Mouse (Mus musculus) bone marrow, adult 2 months (tissue): Measurements from ENCODE around the gene Adgrg1. TPM values are rescaled to one million over a fixed set of nuclear protein-coding genes. Genes with fewer than 3 reads are reported as not detected.

Source experiments
- H3K27ac ChIP-seq: fragments of 200-500 bp; 2 replicates; pipeline ENCODE4 v1.5.1; 2012; ENCODE audit warnings: low read depth, mild to moderate bottlenecking, control low read depth, inconsistent platforms, low read length; ENCODE audit not compliant: control insufficient read depth, poor library complexity, insufficient read depth
- H3K4me1 ChIP-seq: fragments of 200-500 bp; 2 replicates; pipeline ENCODE4 v1.6.1; 2011; ENCODE audit warnings: low read length; ENCODE audit not compliant: control insufficient read depth, insufficient read depth
- H3K4me3 ChIP-seq: fragments of 200-500 bp; replicated peaks from 2 replicates; pipeline ENCODE3; 2011; ENCODE audit warnings: mild to moderate bottlenecking, low read depth, low read length, control low read depth; ENCODE audit not compliant: control insufficient read depth
- CTCF ChIP-seq: fragments of 200-500 bp; IDR thresholded peaks from 2 replicates; pipeline ENCODE4 v1.5.1; 2011; ENCODE audit warnings: low read length, control low read depth; ENCODE audit not compliant: control insufficient read depth, insufficient read depth
- POLR2A ChIP-seq: fragments of 200-500 bp; IDR thresholded peaks from 2 replicates; pipeline ENCODE4 v1.6.1; 2011; ENCODE audit warnings: low read depth, mild to moderate bottlenecking, control low read depth, low read length, borderline replicate concordance; ENCODE audit not compliant: control insufficient read depth
- WGBS: fragments of 180-500 bp; shearing (Covaris S2); methylation state at CpG from one replicate; pipeline ENCODE4 v1.1.7; 2018; 5-methylcytosine and 5-hydroxymethylcytosine counted together
- polyA plus RNA-seq: library from polyadenylated mRNA; stranded (reverse); fragments of >200 nt; gene quantifications from 2 replicates; pipeline ENCODE4 v1.2.4, GENCODE M21; 2011; ENCODE audit warnings: low replicate concordance; ENCODE audit not compliant: missing spikeins, insufficient read depth, insufficient read length

The Adgrg1 gene
- polyA plus RNA-seq, 1 experiment: 41.3 TPM

DNA sequence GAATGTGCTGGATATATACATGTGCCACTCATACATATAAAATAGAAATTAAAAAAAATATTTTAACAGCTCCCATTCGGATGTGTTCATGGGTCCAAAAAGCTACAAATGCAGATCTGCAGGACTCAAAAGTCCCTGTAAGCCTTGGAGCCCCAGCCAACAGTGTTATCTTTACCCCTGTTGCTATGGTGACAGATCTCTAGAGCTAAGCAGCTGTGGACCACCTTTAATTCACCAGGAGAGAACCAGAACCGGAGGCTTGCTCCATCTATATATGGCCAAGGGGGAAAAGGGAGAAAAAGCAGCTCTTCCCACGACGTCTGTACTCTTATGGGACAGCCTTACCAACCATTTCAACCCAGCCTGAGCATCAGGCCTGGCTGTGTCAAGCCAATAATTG is 70.3 kb downstream of the Adgrg1 start:
- Histone ChIP-seq H3K4me3 (no peak overlapping the region), H3K27ac (no peak overlapping the region), H3K4me1 (peaks cover 2% of the 10 kb centered on the region)
- 73% methylated on average over 4 of the region's 4 CpGs for WGBS
- TF ChIP-seq POLR2A: no peak
- TF ChIP-seq CTCF: no peak

DNA sequence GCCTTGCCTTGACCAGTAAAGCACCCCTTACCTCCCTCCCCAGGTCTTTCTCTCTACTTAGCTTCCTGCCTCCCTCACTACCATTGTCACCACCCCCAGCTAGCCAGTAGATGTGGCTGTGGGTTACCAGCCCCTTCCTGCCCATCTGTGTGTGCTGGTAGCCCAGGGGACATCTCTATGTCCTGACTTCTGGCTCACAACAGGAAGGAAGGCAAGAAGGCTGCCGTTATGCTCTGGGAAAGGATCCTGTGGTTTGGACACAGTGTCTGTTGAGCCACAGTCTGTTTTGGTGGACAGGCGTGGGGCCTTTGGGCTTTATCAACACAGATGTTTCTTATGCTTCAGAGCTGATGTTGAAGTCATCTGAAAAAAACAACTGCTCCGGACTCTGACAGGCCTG is 72.4 kb downstream of the Adgrg1 start:
- no peak overlapping the region for H3K27ac ChIP-seq
- TF ChIP-seq CTCF (no peak), POLR2A (no peak)
- H3K4me1 ChIP-seq: peaks cover 2% of the 10 kb centered on the region
- WGBS: 3% methylated on average over 3 of the region's 3 CpGs
- H3K4me3 ChIP-seq: no peak overlapping the region

DNA sequence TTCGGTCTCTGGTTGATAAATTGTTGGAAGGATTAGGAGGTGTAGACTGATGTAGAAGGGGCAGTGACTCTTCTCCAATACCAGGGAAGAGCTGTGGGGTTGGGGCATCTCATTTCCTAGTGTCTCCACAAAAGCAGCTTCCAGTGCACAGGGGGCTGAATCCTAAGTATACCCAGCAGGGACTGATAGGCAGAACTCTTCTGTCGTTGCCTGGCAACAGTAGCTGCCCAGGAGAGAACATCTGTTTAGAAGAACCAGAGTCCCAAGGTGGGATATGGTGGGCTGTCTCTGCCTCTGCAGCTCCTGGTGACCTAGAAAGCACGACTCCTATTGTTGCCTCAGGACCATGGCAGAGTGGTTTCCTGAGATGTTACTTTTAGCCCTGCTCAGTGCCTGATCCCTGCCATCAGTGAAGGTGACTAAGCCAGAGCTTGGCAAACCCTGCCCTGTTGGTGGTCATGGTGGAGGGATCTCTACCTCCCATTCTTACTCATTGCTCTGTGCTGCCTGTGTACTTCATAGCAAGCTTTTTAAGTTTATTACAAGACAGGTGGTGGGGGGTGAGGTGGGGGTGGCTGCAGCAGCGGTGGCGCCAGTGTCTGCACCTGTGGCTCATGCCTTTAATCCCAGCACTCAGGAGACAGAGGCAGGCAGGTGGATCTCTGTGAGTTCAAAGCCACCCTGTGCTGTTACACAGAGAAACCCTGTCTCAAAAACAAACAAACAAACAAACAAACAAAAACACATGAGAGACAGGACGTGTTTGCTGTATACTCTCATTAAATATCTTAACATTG is 73.5 kb downstream of the Adgrg1 start:
- Histone ChIP-seq H3K27ac (peak overlapping the region; percentile 71; the same call in 1 of the 2 replicates), H3K4me1 (peaks cover 2% of the 10 kb centered on the region), H3K4me3 (no peak overlapping the region)
- WGBS: 48% methylated on average over 6 of the region's 6 CpGs
- TF ChIP-seq POLR2A (no peak), CTCF (no peak)

DNA sequence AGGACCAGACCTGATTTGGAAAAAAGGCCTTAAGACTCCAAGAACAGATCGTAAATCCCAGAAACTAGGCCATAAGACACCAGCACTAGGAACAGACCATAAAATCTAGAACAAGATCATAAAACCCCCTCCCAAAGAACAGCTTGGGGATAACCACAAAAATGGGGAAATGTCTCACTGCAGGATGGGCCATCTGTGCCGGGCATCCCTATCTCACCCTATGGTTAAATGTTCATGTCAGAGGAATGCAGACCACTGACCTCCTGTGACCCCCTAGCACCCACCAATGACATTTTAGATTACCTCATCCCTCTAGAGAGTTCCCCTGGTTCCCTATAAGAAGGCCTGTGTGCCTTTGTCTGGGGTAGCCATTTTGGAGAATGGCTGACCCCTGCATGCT is 75.1 kb downstream of the Adgrg1 start:
- TF ChIP-seq CTCF: no peak
- no peak for TF ChIP-seq POLR2A
- 24% methylated on average over 2 of the region's 2 CpGs for WGBS
- H3K4me1 ChIP-seq: no peaks in the 10 kb centered on the region; the same call in 1 of the 2 replicates
- no peak overlapping the region for H3K27ac ChIP-seq
- H3K4me3 ChIP-seq: no peak overlapping the region

DNA sequence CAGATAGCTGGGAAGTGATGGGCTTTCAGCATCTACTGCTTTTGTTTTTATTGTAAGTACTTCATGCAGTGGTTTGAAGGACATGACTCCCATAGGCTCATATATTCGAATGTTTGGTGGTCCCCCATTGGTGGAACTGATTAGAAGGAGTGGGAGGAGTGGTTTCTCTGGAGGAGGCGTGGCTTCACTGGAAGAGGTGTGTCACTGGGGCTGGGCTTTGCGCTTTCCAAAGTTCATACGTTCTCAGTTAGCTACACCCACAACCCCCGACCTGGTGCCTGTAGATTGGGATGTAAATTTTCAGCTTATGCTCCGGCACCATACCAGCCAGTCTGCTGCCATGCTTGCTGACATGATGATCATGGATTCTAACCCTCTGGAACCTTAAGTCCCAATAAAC is 79.9 kb downstream of the Adgrg1 start:
- TF ChIP-seq POLR2A (no peak), CTCF (no peak)
- WGBS: 58% methylated on average over 6 of the region's 6 CpGs
- Histone ChIP-seq H3K4me3 (no peak overlapping the region), H3K4me1 (peaks cover 9% of the 10 kb centered on the region), H3K27ac (no peak overlapping the region)

DNA sequence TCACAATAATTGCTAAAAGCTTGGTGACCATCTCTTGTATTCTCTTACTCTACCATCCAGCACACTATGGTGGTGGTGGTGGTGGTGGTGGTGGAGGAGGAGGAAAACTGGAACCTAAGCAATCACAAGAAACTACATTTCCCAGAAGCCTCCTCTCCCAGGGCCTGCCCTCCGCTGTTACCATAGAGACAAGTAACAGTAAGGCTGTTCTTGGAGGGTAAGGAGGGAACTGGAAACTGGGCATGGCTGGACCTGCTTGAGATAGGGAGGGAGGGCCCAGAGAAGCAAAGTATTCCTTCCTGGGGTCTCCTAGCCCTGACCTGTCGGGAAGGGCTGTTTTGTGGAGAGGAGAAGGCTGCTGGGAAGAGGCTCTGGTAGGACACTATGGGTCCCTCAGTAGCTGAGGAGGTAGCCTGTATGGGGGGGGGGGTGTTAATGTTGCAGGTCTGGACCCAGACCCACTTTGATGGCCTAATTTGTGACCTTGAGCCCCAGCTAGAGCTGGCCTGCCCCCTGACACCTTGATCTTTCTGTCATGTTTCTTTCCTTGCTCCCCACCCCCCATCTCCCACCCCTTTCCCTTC is 80.5 kb downstream of the Adgrg1 start, which contains the start of gene Drc7:
Drc7 (plus strand) TSS at position 177 of the 584 bp plus-strand sequence.
- Histone ChIP-seq H3K27ac (no peak within 1 kb of the TSS), H3K4me3 (no peak within 1 kb of the TSS), H3K4me1 (peaks cover 9% of the 10 kb centered on the region)
- TF ChIP-seq CTCF (no peak), POLR2A (no peak)
- 38% methylated on average over 2 of the region's 2 CpGs for WGBS

DNA sequence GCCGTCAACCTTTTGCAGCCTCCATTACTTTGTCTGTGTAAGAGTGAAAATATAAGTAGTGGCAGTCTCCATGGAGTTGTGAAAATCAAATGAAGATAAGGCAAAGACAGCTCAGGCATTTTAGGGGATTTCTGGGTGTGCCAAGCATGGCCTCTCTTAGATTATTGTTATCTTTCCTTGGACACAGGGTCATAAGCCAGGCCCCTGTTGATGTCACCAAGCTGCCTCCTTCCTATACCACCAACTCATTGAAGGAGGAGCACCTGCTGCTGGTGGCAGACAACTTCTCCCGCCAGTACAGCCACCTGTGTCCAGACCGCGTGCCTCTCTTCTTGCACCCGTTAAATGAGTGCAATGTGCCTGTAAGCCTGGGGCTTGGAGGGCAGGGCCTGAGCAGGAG is 81.9 kb downstream of the Adgrg1 start:
- H3K4me3 ChIP-seq: no peak overlapping the region
- WGBS: 37% methylated on average over 5 of the region's 5 CpGs
- H3K4me1 ChIP-seq: peaks cover 9% of the 10 kb centered on the region
- TF ChIP-seq POLR2A (no peak), CTCF (no peak)
- no peak overlapping the region for H3K27ac ChIP-seq

DNA sequence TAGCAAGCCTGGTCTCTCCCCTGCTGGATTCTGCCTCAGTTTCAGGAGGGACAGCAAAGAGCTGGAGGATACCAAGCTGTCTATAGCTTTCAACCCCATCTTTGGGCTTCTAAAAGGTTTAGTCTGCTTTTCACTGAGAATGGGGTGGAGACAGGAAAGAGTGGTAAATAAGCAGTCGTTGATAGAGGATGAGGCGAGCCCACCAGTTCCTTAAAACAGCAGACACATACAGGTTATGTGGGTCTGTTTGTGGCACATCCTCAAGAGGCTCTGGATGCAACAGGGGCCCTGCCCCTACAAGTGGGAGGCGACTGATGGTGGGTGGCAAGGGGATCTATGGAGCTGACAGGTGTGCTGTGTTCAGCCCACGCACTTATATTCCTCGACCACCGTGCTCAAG is 84.1 kb downstream of the Adgrg1 start:
- whole genome bisulfite sequencing: 6% methylated on average over 6 of the region's 6 CpGs
- H3K27ac ChIP-seq: peak overlapping the region; percentile 51
- no peak for TF ChIP-seq POLR2A
- TF ChIP-seq CTCF: no peak
- H3K4me1 ChIP-seq: peaks cover 9% of the 10 kb centered on the region
- H3K4me3 ChIP-seq: no peak overlapping the region

DNA sequence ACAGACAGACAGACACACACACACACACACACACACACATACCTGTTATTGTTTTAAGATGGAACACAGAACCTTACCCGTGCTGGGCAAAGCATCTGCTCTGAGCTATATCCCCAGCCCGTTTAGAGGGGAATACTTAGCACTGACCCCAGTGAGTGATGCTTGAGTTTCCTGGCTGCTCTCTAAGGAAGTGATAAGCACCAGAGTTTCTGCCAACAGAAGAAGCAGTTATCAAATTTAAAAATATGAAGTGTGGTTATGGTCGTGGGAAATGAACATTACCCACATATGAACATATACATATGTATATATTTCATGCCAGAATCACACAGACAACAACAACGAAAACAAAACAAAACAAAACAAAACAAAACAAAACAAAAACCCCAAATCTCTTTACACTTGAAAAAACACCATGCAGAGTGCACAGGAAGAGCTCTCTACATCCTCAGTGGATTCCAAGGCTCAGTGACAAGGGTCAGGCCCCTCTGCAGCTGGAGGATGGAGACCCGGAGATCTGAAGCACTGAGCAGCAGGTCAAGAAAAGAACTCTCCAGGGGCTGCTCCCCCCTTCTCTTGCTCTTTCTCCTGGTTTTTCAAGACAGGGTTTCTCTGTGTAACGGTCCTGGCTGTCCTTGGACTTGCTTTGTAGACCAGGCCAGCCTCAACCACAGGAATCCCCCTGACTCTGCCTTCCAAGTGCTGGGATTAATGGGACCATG is 85.4 kb downstream of the Adgrg1 start:
- Histone ChIP-seq H3K4me3 (no peak overlapping the region), H3K27ac (no peak overlapping the region; the same call in 1 of the 2 replicates), H3K4me1 (peaks cover 9% of the 10 kb centered on the region)
- WGBS: 25% methylated on average over 6 of the region's 6 CpGs
- TF ChIP-seq CTCF (no peak), POLR2A (no peak)

Other genes starting within 250 kb of the Adgrg1 start
- 0.57 TPM in 1 of 2 replicates, not detected in the other for gene Ccl22, start 229.2 kb upstream of the Adgrg1 start, polyA plus RNA-seq
- 3.6 TPM in 1 of 2 replicates, not detected in the other for gene Cx3cl1, start 202.7 kb upstream of the Adgrg1 start, polyA plus RNA-seq
- not detected in 2 replicates for gene Ccl17, start 164.3 kb upstream of the Adgrg1 start, polyA plus RNA-seq
- gene Coq9, start 136.4 kb upstream of the Adgrg1 start, polyA plus RNA-seq: 21.8 and 35.8 TPM in 2 replicates
- 36.7 and 38.1 TPM in 2 replicates for gene Ciapin1, start 136.4 kb upstream of the Adgrg1 start, polyA plus RNA-seq
- gene Polr2c, start 117.3 kb upstream of the Adgrg1 start, polyA plus RNA-seq: 33.6 and 37.9 TPM in 2 replicates
- 3.0 and 5.6 TPM in 2 replicates for gene Dok4, start 98.4 kb upstream of the Adgrg1 start, polyA plus RNA-seq
- gene Ccdc102a, start 56.7 kb upstream of the Adgrg1 start, polyA plus RNA-seq: 0.70 and 2.8 TPM in 2 replicates
- 0.92 and 2.5 TPM in 2 replicates for gene Adgrg5, start 51.1 kb upstream of the Adgrg1 start, polyA plus RNA-seq
- 18.7 and 63.0 TPM in 2 replicates for gene Adgrg3, start 42.9 kb downstream of the Adgrg1 start, polyA plus RNA-seq
- gene Drc7, start 80.4 kb downstream of the Adgrg1 start, polyA plus RNA-seq: 2.8 and 3.1 TPM in 2 replicates
- 4.4 and 21.7 TPM in 2 replicates for gene Katnb1, start 106.4 kb downstream of the Adgrg1 start, polyA plus RNA-seq
- gene Kifc3, start 228.1 kb downstream of the Adgrg1 start, polyA plus RNA-seq: 1.5 and 2.7 TPM in 2 replicates